1 mouse cellular context compared by ENCODE assay signal in the genomic region with DNA sequence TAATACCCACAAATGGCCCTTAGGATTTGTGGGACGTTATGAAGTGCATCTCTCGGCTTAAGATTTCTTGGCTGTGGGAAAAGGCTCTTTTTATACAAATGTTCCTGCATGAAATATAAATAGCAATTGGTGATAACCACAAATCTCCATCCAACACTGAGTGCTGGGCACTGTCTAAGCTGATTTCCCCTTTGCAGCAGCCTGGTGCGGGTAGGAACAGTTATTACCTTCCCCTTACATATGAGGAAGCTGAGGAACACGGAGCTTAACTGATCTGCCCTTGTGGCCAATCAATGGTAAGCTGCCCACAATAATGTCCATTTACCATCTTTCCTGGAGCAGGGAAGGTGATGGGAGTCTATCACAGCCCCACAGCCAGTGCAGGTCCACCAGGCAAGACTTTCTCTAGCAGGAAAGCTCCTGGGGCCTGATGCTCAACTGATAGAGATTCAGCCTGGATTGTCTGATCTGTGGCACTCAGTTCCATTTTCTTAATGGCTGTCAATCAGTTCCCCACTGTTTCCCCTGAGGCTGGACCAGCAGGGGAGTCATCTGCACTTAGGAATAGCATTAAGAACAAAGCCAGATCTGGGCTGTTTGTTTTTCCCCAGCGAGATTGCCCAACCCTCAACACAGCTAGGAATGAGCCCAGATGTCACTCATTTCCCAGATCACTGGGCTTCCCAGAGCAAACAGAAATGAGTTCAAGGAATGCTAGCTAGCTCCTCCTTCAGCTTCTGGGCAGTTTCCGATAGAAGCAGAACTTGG.
TF ChIP-seq lines count a peak whose summit lies in the region.

No protein-coding gene starts in this region.

TF ChIP-seq in MEL, 35 proteins besides CTCF, POLR2A, EP300 and RAD21 (continued from another document):
- TF ChIP-seq MYB (IDR thresholded peaks at IDR 0.05; ENCODE audit: low read depth, low read length) (no peak), SMC3 (IDR thresholded peaks at IDR 0.05; ENCODE audit: low read depth, low read length) (no peak), MAZ (IDR thresholded peaks at IDR 0.05; ENCODE audit: low read depth, low read length) (no peak), USF2 (IDR thresholded peaks at IDR 0.05; ENCODE audit: borderline replicate concordance in 1 of 2, insufficient read depth in 1 of 2, low read depth in 1 of 2, low read length in 2 of 2) (no peak), E2F4 (IDR thresholded peaks at IDR 0.05; ENCODE audit: borderline replicate concordance, low read depth, low read length) (no peak), TAL1 (IDR thresholded peaks at IDR 0.05; ENCODE audit: low read length) (no peak), MYC (IDR thresholded peaks at IDR 0.05; ENCODE audit: low read depth, low read length) (0 out of 2 replicates have a peak, but pooled peaks have one; percentile 28), TBP (IDR thresholded peaks at IDR 0.05; ENCODE audit: low read depth, low read length) (peak; percentile 86), BHLHE40 (IDR thresholded peaks at IDR 0.05; ENCODE audit: borderline replicate concordance, low read depth, low read length) (no peak), KAT2A (conservative IDR thresholded peaks at IDR 0.05; ENCODE audit: low read depth, low read length) (no peak), POLR2AphosphoS5 (IDR thresholded peaks at IDR 0.05; ENCODE audit: borderline replicate concordance, low read depth, low read length) (no peak), JUND (IDR thresholded peaks at IDR 0.05; ENCODE audit: low read depth, low read length) (no peak), ZMIZ1 (IDR thresholded peaks at IDR 0.05; ENCODE audit: low read depth, low read length) (no peak), SIN3A (IDR thresholded peaks at IDR 0.05; ENCODE audit: low read length) (no peak), ELF1 (IDR thresholded peaks at IDR 0.05; ENCODE audit: low read depth, low read length) (no peak), GATA1 (IDR thresholded peaks at IDR 0.05; ENCODE audit: low read depth, low read length) (peak; percentile 80), CHD2 (IDR thresholded peaks at IDR 0.05; ENCODE audit: low read length) (no peak), ETS1 (IDR thresholded peaks at IDR 0.05; ENCODE audit: low read depth, low read length) (0 out of 2 replicates have a peak, but pooled peaks have one; percentile 10), MEF2A (IDR thresholded peaks at IDR 0.05; ENCODE audit: extremely low read depth, insufficient replicate concordance, low read depth, low read length, poor library complexity, severe bottlenecking) (peak; percentile 42; the same call in 1 of the 2 replicates)
